Mouse (Mus musculus) liver, embryonic 14.5 days (tissue): ENCODE data around the gene Naa80.

Experiments used
- CTCF ChIP-seq: IDR thresholded peaks from 2 replicates; pipeline ENCODE4 v1.5.1; 2016; ENCODE audit warnings: antibody characterized with exemption, low read depth, control low read depth
- EP300 ChIP-seq: IDR thresholded peaks from 2 replicates; pipeline ENCODE4 v1.6.1; 2016; ENCODE audit warnings: antibody characterized with exemption, low read depth

DNA sequence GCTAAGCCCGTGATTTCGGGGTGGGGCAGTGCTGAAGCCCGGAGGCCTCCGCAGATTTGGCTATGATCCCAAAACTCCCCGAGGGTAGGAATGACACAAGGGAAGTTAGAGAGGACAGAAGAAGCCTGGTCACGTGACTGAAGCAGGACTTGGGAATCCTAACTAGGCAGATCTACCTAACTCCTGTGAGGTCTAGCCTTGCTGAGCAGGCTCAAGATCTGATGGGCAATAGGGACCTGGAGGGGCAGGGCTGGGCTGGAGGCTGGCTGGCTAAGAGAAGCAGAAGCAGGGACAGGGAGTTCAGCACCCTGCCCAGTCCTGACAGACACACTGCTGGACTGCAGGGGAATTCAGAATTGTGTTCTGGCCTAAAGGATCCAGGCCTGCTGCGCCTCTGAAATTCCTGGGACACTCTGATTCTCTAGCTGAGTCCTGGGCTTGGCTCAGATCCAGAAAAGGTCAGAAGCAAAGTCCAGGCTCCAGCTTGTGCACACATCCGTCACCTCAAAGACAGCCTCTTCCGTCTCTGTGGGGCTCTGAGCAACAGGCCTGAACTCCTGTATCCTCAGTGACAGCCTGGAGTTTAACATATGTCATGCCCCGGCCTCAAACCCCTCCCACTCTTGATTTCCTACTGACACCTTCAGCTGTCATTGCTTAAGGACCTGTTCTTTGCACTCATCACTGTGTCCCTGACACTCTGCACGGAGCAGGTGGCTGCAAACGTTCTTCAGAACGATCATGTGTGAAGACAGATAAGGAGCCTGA lies 40.3 kb downstream of the Naa80 start:
- no peak for TF ChIP-seq CTCF
- no peak; the same call in 1 of the 2 replicates for TF ChIP-seq EP300
